8 mouse cellular contexts compared by ENCODE assay signal in genomic region chr4:151861471-151861805, GRCm38 (mm10). TPM values are rescaled to one million over a fixed set of nuclear protein-coding genes. Genes with fewer than 3 reads are reported as not detected.
DNase-seq lines count a peak whose midpoint lies in the region; ATAC-seq lines count a peak whose summit lies in the region.

No protein-coding gene starts in this region.

- no peak for ATAC-seq in lung, embryonic 16.5 days (ENCODE audit: low read depth)
- ATAC-seq in embryonic facial prominence, embryonic 12.5 days (ENCODE audit: insufficient number of reproducible peaks, insufficient read depth, low FRiP score, low TSS enrichment): no peak; the same call in 1 of the 2 replicates
- ATAC-seq in hindbrain, embryonic 13.5 days (ENCODE audit: low FRiP score): no peak
- no peak for ATAC-seq in midbrain, embryonic 16.5 days
- no peak for ATAC-seq in granulocyte monocyte progenitor cell, adult 5-6 weeks (replicated peaks; ENCODE audit: poor library complexity, severe bottlenecking)

- WGBS in lung, embryonic 16.5 days: under 1% methylated on average over 20 of the region's 58 CpGs
- WGBS in embryonic facial prominence, embryonic 12.5 days: 0% methylated on average over 24 of the region's 58 CpGs
- WGBS in hindbrain, embryonic 13.5 days: 0% methylated on average over 13 of the region's 58 CpGs
- 0% methylated on average over 15 of the region's 58 CpGs for WGBS in midbrain, embryonic 16.5 days

- H3K9ac ChIP-seq in lung, embryonic 16.5 days (ENCODE audit: low read length): peak overlapping the region; percentile 83
- peak overlapping the region; percentile 79 for H3K9ac ChIP-seq in embryonic facial prominence, embryonic 12.5 days
- peak overlapping the region; percentile 87 for H3K9ac ChIP-seq in hindbrain, embryonic 13.5 days
- H3K9ac ChIP-seq in midbrain, embryonic 16.5 days (ENCODE audit: low read depth, low read length): peak overlapping the region; percentile 81

- no peaks in the 10 kb centered on the region for H3K36me3 ChIP-seq in lung, embryonic 16.5 days (ENCODE audit: control insufficient read depth, insufficient read depth, low read length)
- no peaks in the 10 kb centered on the region for H3K36me3 ChIP-seq in embryonic facial prominence, embryonic 12.5 days
- H3K36me3 ChIP-seq in hindbrain, embryonic 13.5 days: peaks cover 3% of the 10 kb centered on the region; the same call in 1 of the 2 replicates
- no peaks in the 10 kb centered on the region for H3K36me3 ChIP-seq in midbrain, embryonic 16.5 days (ENCODE audit: control insufficient read depth, insufficient read depth, low read length)

- DNase-seq in lung, postnatal 14 days: no peak
- DNase-seq in gastrocnemius, adult 8-10 months (ENCODE audit: low spot score in 2 of 2): no peak
- no peak for DNase-seq in left cerebral cortex, postnatal 10 days (ENCODE audit: extremely low spot score in 1 of 2, low spot score in 2 of 2)

- H3K27me3 ChIP-seq in lung, embryonic 16.5 days (ENCODE audit: control insufficient read depth, insufficient read depth, low read depth, low read length): no peaks in the 10 kb centered on the region
- no peaks in the 10 kb centered on the region for H3K27me3 ChIP-seq in embryonic facial prominence, embryonic 12.5 days
- no peaks in the 10 kb centered on the region for H3K27me3 ChIP-seq in hindbrain, embryonic 13.5 days
- no peaks in the 10 kb centered on the region for H3K27me3 ChIP-seq in midbrain, embryonic 16.5 days (ENCODE audit: control insufficient read depth, insufficient read depth, low read depth, low read length)

- H3K9me3 ChIP-seq in lung, embryonic 16.5 days (ENCODE audit: control insufficient read depth, low read length): no peaks in the 10 kb centered on the region
- H3K9me3 ChIP-seq in embryonic facial prominence, embryonic 12.5 days: no peaks in the 10 kb centered on the region
- no peaks in the 10 kb centered on the region for H3K9me3 ChIP-seq in hindbrain, embryonic 13.5 days
- H3K9me3 ChIP-seq in midbrain, embryonic 16.5 days (replicated peaks; ENCODE audit: control insufficient read depth, low read length, poor library complexity, severe bottlenecking): no peaks in the 10 kb centered on the region

- peaks cover 14% of the 10 kb centered on the region; the same call in 1 of the 2 replicates for H3K4me1 ChIP-seq in lung, embryonic 16.5 days (replicated peaks; ENCODE audit: control insufficient read depth, insufficient read depth, low read length)
- peaks cover 12% of the 10 kb centered on the region for H3K4me1 ChIP-seq in embryonic facial prominence, embryonic 12.5 days
- H3K4me1 ChIP-seq in hindbrain, embryonic 13.5 days (replicated peaks): peaks cover 36% of the 10 kb centered on the region
- peaks cover 25% of the 10 kb centered on the region for H3K4me1 ChIP-seq in midbrain, embryonic 16.5 days (ENCODE audit: control insufficient read depth, insufficient read depth, low read length)

- H3K27ac ChIP-seq in lung, embryonic 16.5 days (ENCODE audit: low read length): peak overlapping the region; percentile 71
- peak overlapping the region; percentile 61; the same call in 1 of the 2 replicates for H3K27ac ChIP-seq in embryonic facial prominence, embryonic 12.5 days
- peak overlapping the region; percentile 91 for H3K27ac ChIP-seq in hindbrain, embryonic 13.5 days
- H3K27ac ChIP-seq in midbrain, embryonic 16.5 days (ENCODE audit: low read length): peak overlapping the region; percentile 89

- H3K4me2 ChIP-seq in lung, embryonic 16.5 days (ENCODE audit: low read depth, low read length): peak overlapping the region; percentile 64
- peak overlapping the region; percentile 89; the same call in 1 of the 2 replicates for H3K4me2 ChIP-seq in embryonic facial prominence, embryonic 12.5 days (replicated peaks)
- peak overlapping the region; percentile 92 for H3K4me2 ChIP-seq in hindbrain, embryonic 13.5 days
- H3K4me2 ChIP-seq in midbrain, embryonic 16.5 days (ENCODE audit: low read length): peak overlapping the region; percentile 94

- H3K4me3 ChIP-seq in lung, embryonic 16.5 days (ENCODE audit: low read length): peak overlapping the region; percentile 77
- H3K4me3 ChIP-seq in embryonic facial prominence, embryonic 12.5 days: peak overlapping the region; percentile 76
- H3K4me3 ChIP-seq in hindbrain, embryonic 13.5 days: peak overlapping the region; percentile 80
- H3K4me3 ChIP-seq in midbrain, embryonic 16.5 days (ENCODE audit: low read depth, low read length): peak overlapping the region; percentile 90

- intact Hi-C loops in left cerebral cortex, postnatal 10 days (cut with DNase I): no loop called here

RNA-seq across cellular contexts. Expression of gene Camta1, which starts 0.2 kb away (rescaled TPM):
- polyA plus RNA-seq in lung, embryonic 16.5 days (2015; fragmentation: Nextera tagmentation; extraction: Ambion mirVana): 59.4 and 89.4 TPM in 2 replicates
- 107 and 115 TPM in 2 replicates for polyA plus RNA-seq in embryonic facial prominence, embryonic 12.5 days (2016; fragmentation: Nextera tagmentation; extraction: Ambion mirVana)
- 159 and 162 TPM in 2 replicates for polyA plus RNA-seq in hindbrain, embryonic 13.5 days (2015; fragmentation: Nextera tagmentation; extraction: Ambion mirVana)
- 155 and 159 TPM in 2 replicates for polyA plus RNA-seq in midbrain, embryonic 16.5 days (2015; fragmentation: Nextera tagmentation; extraction: Ambion mirVana)
- total RNA-seq in gastrocnemius, adult 8-10 months (2022): 100 to 1,000 TPM in 2 of 4 experiments, 10 to 100 TPM in 2; 79.5 to 115 (median 98.3) TPM
- 100 to 1,000 TPM; 200 to 223 TPM for total RNA-seq in left cerebral cortex, postnatal 10 days (2021)
- total RNA-seq in granulocyte monocyte progenitor cell, adult 5-6 weeks (2014; fragmentation: Nextera tagmentation): 35.5 and 75.7 TPM in 2 replicates
- 18.5 and 31.9 TPM in 2 replicates for total RNA-seq in granulocyte monocyte progenitor cell, adult 5-6 weeks (2017)
